Mouse (Mus musculus) heart, postnatal 0 days (tissue): ENCODE measurements at regions not wholly inside any gene's neighbourhood (a gene's known extent, or its start where the extent isn't known, plus 50 kb on each side); places are given as distances from the start of the nearest gene placed in this dataset.

Source experiments
- ATAC-seq: fragments of 200-750 bp; cut with Nextera tagmentation; 2 replicates; pipeline ENCODE4 v1.8.0; 2017; ENCODE audit warnings: low read depth, moderate number of reproducible peaks, moderate library complexity; ENCODE audit not compliant: insufficient read depth
- DNase-seq: peaks from one replicate; pipeline ENCODE4 v3.0.0-alpha.2; 2016; ENCODE audit warnings: low spot score
- H3K27ac ChIP-seq: fragments of 300-500 bp; sonication (generic); 2 replicates; pipeline ENCODE4 v1.5.1; 2014; ENCODE audit warnings: low read depth, mild to moderate bottlenecking
- H3K27me3 ChIP-seq: fragments of 300-500 bp; sonication (generic); 2 replicates; pipeline ENCODE4 v1.6.1; 2014; ENCODE audit warnings: low read length, mixed read lengths; ENCODE audit not compliant: control insufficient read depth, insufficient read depth
- H3K36me3 ChIP-seq: fragments of 300-500 bp; sonication (generic); replicated peaks from 2 replicates; pipeline ENCODE4 v1.6.1; 2014; ENCODE audit warnings: low read length, mixed read lengths; ENCODE audit not compliant: control insufficient read depth, insufficient read depth
- H3K4me1 ChIP-seq: fragments of 300-500 bp; sonication (generic); 2 replicates; pipeline ENCODE4 v1.6.1; 2014; ENCODE audit warnings: antibody characterized with exemption; ENCODE audit not compliant: control insufficient read depth, insufficient read depth
- H3K4me2 ChIP-seq: fragments of 300-500 bp; sonication (generic); 2 replicates; pipeline ENCODE4 v1.6.1; 2014; ENCODE audit warnings: low read depth, mild to moderate bottlenecking, low read length, moderate library complexity
- H3K4me3 ChIP-seq: fragments of 300-500 bp; sonication (generic); 2 replicates; pipeline ENCODE4 v1.5.1; 2014; ENCODE audit warnings: low read depth, low read length
- H3K9ac ChIP-seq: fragments of 300-500 bp; sonication (generic); replicated peaks from 2 replicates; pipeline ENCODE4 v1.6.1; 2014; ENCODE audit warnings: low read depth, low read length, mixed read lengths
- H3K9me3 ChIP-seq: fragments of 300-500 bp; sonication (generic); replicated peaks from 2 replicates; pipeline ENCODE4 v1.6.1; 2016; ENCODE audit warnings: low read length; ENCODE audit not compliant: control insufficient read depth
- CTCF ChIP-seq: IDR thresholded peaks from 2 replicates; pipeline ENCODE4 v1.5.1; 2016; ENCODE audit warnings: antibody characterized with exemption, control low read depth, low read depth
- EP300 ChIP-seq: IDR thresholded peaks from 2 replicates; pipeline ENCODE4 v1.6.1; 2016; ENCODE audit warnings: antibody characterized with exemption, low read depth
- WGBS: fragments of 180-500 bp; shearing (Covaris S2); extraction: QIAGEN DNeasy Blood & Tissue Kit; methylation state at CpG from one replicate; pipeline ENCODE4 v1.1.7; 2014; 5-methylcytosine and 5-hydroxymethylcytosine counted together

- H3K27ac ChIP-seq: no peak overlapping the region
- H3K36me3 ChIP-seq: no peaks in the 10 kb centered on the region
- H3K4me2 ChIP-seq: no peak overlapping the region
- TF ChIP-seq CTCF (no peak), EP300 (no peak)
- ATAC-seq: no peak
- H3K27me3 ChIP-seq: no peaks in the 10 kb centered on the region
- H3K9me3 ChIP-seq: no peaks in the 10 kb centered on the region
- 38% methylated on average over 9 of the region's 9 CpGs for WGBS
- DNase-seq: no peak
- no peak overlapping the region for H3K9ac ChIP-seq
- H3K4me1 ChIP-seq: peaks cover 3% of the 10 kb centered on the region; the same call in 1 of the 2 replicates
- no peak overlapping the region for H3K4me3 ChIP-seq
Observed at GRCm38 (mm10) chr8:35948751-35949183, 183.2 kb downstream of the Gm19410 start.

- TF ChIP-seq CTCF (no peak), EP300 (no peak)
- Histone ChIP-seq H3K9me3 (no peaks in the 10 kb centered on the region), H3K4me2 (no peak overlapping the region), H3K4me1 (0 out of 2 replicates have a peak, but pooled peaks cover 5% of the 10 kb centered on the region), H3K36me3 (no peaks in the 10 kb centered on the region), H3K4me3 (no peak overlapping the region), H3K27me3 (no peaks in the 10 kb centered on the region), H3K9ac (no peak overlapping the region), H3K27ac (no peak overlapping the region)
- ATAC-seq (no peak), DNase-seq (no peak)
- 56% methylated on average over 2 of the region's 2 CpGs for WGBS
Observed at GRCm38 (mm10) chr8:35955506-35955905, 189.9 kb downstream of the Gm19410 start.

- Histone ChIP-seq H3K9me3 (no peaks in the 10 kb centered on the region), H3K9ac (no peak overlapping the region), H3K4me1 (peaks cover 8% of the 10 kb centered on the region; the same call in 1 of the 2 replicates), H3K27me3 (no peaks in the 10 kb centered on the region), H3K27ac (no peak overlapping the region), H3K4me3 (no peak overlapping the region), H3K4me2 (no peak overlapping the region), H3K36me3 (no peaks in the 10 kb centered on the region)
- no peak for ATAC-seq
- 80% methylated on average over 2 of the region's 2 CpGs for WGBS
- TF ChIP-seq CTCF (no peak), EP300 (no peak)
- DNase-seq: no peak
Observed at GRCm38 (mm10) chr8:35956319-35956718, 190.7 kb downstream of the Gm19410 start.

- Histone ChIP-seq H3K4me3 (no peak overlapping the region), H3K27me3 (no peaks in the 10 kb centered on the region), H3K4me1 (peaks cover 16% of the 10 kb centered on the region; the same call in 1 of the 2 replicates), H3K9ac (no peak overlapping the region), H3K9me3 (no peaks in the 10 kb centered on the region), H3K36me3 (no peaks in the 10 kb centered on the region), H3K27ac (no peak overlapping the region), H3K4me2 (no peak overlapping the region)
- DNase-seq (no peak), ATAC-seq (no peak)
- TF ChIP-seq EP300 (no peak), CTCF (no peak)
- WGBS: 41% methylated on average over 4 of the region's 4 CpGs
Observed at GRCm38 (mm10) chr8:35959201-35959600, 193.6 kb downstream of the Gm19410 start.

- DNase-seq (peak; percentile 26), ATAC-seq (no peak; the same call in 1 of the 2 replicates)
- no peak overlapping the region for H3K4me2 ChIP-seq
- TF ChIP-seq EP300 (no peak), CTCF (no peak)
- no peak overlapping the region for H3K4me3 ChIP-seq
- H3K27me3 ChIP-seq: no peaks in the 10 kb centered on the region
- H3K9me3 ChIP-seq: no peaks in the 10 kb centered on the region
- no peak overlapping the region for H3K27ac ChIP-seq
- WGBS: 28% methylated on average over 9 of the region's 9 CpGs
- H3K36me3 ChIP-seq: no peaks in the 10 kb centered on the region
- H3K9ac ChIP-seq: no peak overlapping the region
- H3K4me1 ChIP-seq: peaks cover 26% of the 10 kb centered on the region; the same call in 1 of the 2 replicates
Observed at GRCm38 (mm10) chr8:35960867-35961614, 195.5 kb downstream of the Gm19410 start.
